Mouse (Mus musculus) C2C12 (cell line): ENCODE measurements around the gene Hic2. TPM values are rescaled to one million over a fixed set of nuclear protein-coding genes. Genes with fewer than 3 reads are reported as not detected.
"Not testable (repeated sequence)": the region's sequence is repeated elsewhere in the genome, so short reads cannot be mapped to it uniquely, and the experiment has no call there.

Experiments used
- H3K27me3 ChIP-seq: one replicate; pipeline ENCODE4 v1.6.1; 2011; ENCODE audit not compliant: control insufficient read depth, insufficient read depth, insufficient read length
- H3K36me3 ChIP-seq: one replicate; pipeline ENCODE4 v1.6.1; 2011; ENCODE audit not compliant: control insufficient read depth, insufficient read depth
- H3K4me3 ChIP-seq: one replicate; pipeline ENCODE4 v1.5.1; 2011; ENCODE audit warnings: mild to moderate bottlenecking, control low read depth; ENCODE audit not compliant: poor library complexity, insufficient read depth, severe bottlenecking
- H3K79me2 ChIP-seq: one replicate; pipeline ENCODE4 v1.6.1; 2011; ENCODE audit not compliant: control insufficient read depth, insufficient read depth
- H3K79me3 ChIP-seq: one replicate; pipeline ENCODE4 v1.6.1; 2011; ENCODE audit warnings: low read depth, control low read depth
- H3ac ChIP-seq: one replicate; pipeline ENCODE3; 2011; ENCODE audit warnings: low read depth; ENCODE audit not compliant: control insufficient read depth, insufficient read length
- CEBPB ChIP-seq: IDR thresholded peaks from one replicate; pipeline ENCODE4 v1.6.1; 2011; ENCODE audit warnings: low read depth, mild to moderate bottlenecking, control low read depth, moderate library complexity
- CTCF ChIP-seq: IDR thresholded peaks from one replicate; pipeline ENCODE4 v1.5.1; 2011; ENCODE audit not compliant: control insufficient read depth, insufficient read depth, insufficient read length
- FOSL1 ChIP-seq: IDR thresholded peaks from one replicate; pipeline ENCODE4 v1.8.0; 2011; ENCODE audit warnings: mild to moderate bottlenecking, low read length; ENCODE audit not compliant: poor library complexity, insufficient read depth, severe bottlenecking
- MAX ChIP-seq: IDR thresholded peaks from one replicate; pipeline ENCODE4 v1.6.1; 2011; ENCODE audit warnings: mild to moderate bottlenecking, control low read depth
- MYOD1 ChIP-seq: IDR thresholded peaks from one replicate; pipeline ENCODE4 v1.6.1; 2011; ENCODE audit warnings: low read depth; ENCODE audit not compliant: control insufficient read depth, insufficient read length
- MYOG ChIP-seq: IDR thresholded peaks from one replicate; pipeline ENCODE4 v1.6.1; 2011; ENCODE audit not compliant: control insufficient read depth, insufficient read length; ENCODE audit errors: extremely low read depth
- USF1 ChIP-seq: IDR thresholded peaks from one replicate; pipeline ENCODE4 v1.6.1; 2011; ENCODE audit warnings: low read depth, mild to moderate bottlenecking, control low read depth, moderate library complexity
- polyA plus RNA-seq: library from polyadenylated mRNA; unstranded; fragments of >200 nt; fragmentation: generic; extraction: Trizol; gene quantifications from one replicate; pipeline ENCODE4 v1.2.1, GENCODE M21; 2012; ENCODE audit warnings: missing spikeins

Gene Hic2
- polyA plus RNA-seq, 1 experiment, result 1.1 TPM

GRCm38 (mm10) chr16:17226496-17226895 is 6.9 kb upstream of the Hic2 start:
- TF ChIP-seq CTCF, result no peak
- TF ChIP-seq MYOG, result no peak
- TF ChIP-seq FOSL1, result no peak
- no peak for TF ChIP-seq USF1
- Histone ChIP-seq H3K4me3 (no peak overlapping the region), H3K79me3 (no peaks in the 10 kb centered on the region), H3K27me3 (peaks cover 9% of the 10 kb centered on the region), H3ac (no peak overlapping the region), H3K79me2 (no peaks in the 10 kb centered on the region), H3K36me3 (no peaks in the 10 kb centered on the region)

GRCm38 (mm10) chr16:17231523-17231922 is 1.8 kb upstream of the Hic2 start:
- H3K4me3 ChIP-seq, H3K27me3 ChIP-seq, H3K79me3 ChIP-seq, H3ac ChIP-seq, H3K36me3 ChIP-seq: not testable (repeated sequence)
- peaks cover 25% of the 10 kb centered on the region for H3K79me2 ChIP-seq

- Histone ChIP-seq H3K27me3 (no peaks in the 10 kb centered on the region), H3K4me3 (peak overlapping the region; percentile 74), H3K79me3 (peaks cover 9% of the 10 kb centered on the region), H3K36me3 (no peaks in the 10 kb centered on the region), H3ac (peak overlapping the region; percentile 77), H3K79me2 (peaks cover 47% of the 10 kb centered on the region)
- TF ChIP-seq MAX, result no peak
- no peak for TF ChIP-seq FOSL1
- no peak for TF ChIP-seq CTCF
- no peak for TF ChIP-seq USF1
- TF ChIP-seq MYOG, result no peak
- no peak for TF ChIP-seq MYOD1
- TF ChIP-seq CEBPB, result no peak
These were observed 528 bp downstream of the Hic2 start for GRCm38 (mm10) chr16:17233702-17234498.

GRCm38 (mm10) chr16:17234499-17234895 is 1.1 kb downstream of the Hic2 start:
- H3K36me3 ChIP-seq, result no peaks in the 10 kb centered on the region
- peak overlapping the region; percentile 74 for H3K4me3 ChIP-seq
- peaks cover 48% of the 10 kb centered on the region for H3K79me2 ChIP-seq
- H3K79me3 ChIP-seq, result peaks cover 9% of the 10 kb centered on the region
- peak overlapping the region; percentile 77 for H3ac ChIP-seq
- no peaks in the 10 kb centered on the region for H3K27me3 ChIP-seq
- TF ChIP-seq MYOD1 (no peak), USF1 (no peak), MAX (no peak), CTCF (no peak), CEBPB (no peak), MYOG (no peak), FOSL1 (no peak)

- H3K79me2 ChIP-seq, result peaks cover 48% of the 10 kb centered on the region
- H3ac ChIP-seq, result no peak overlapping the region
- TF ChIP-seq FOSL1 (no peak), MYOD1 (no peak), CTCF (no peak), MYOG (no peak), CEBPB (no peak), MAX (no peak), USF1 (no peak)
- H3K36me3 ChIP-seq, result no peaks in the 10 kb centered on the region
- H3K4me3 ChIP-seq, result peak overlapping the region; percentile 19
- peaks cover 9% of the 10 kb centered on the region for H3K79me3 ChIP-seq
- H3K27me3 ChIP-seq, result no peaks in the 10 kb centered on the region
These were observed 1.7 kb downstream of the Hic2 start for GRCm38 (mm10) chr16:17234916-17235665.
